Mouse (Mus musculus): ENCODE data around the gene Gatad2b.
"Not testable (repeated sequence)": the region's sequence is repeated elsewhere in the genome, so short reads cannot be mapped to it uniquely, and the experiment has no call there.

- not testable (repeated sequence) for TF ChIP-seq CTCF (IDR thresholded peaks at IDR 0.05; ENCODE audit: insufficient read depth, low read length); POLR2A (IDR thresholded peaks at IDR 0.05; ENCODE audit: borderline replicate concordance, extremely low read depth, low read depth, low read length)
These were observed 3.6 kb upstream of the Gatad2b start for GRCm38 (mm10) chr3:90289403-90289802.
